Mouse (Mus musculus) cerebellum, adult 2 months (tissue): Measurements from ENCODE around the gene Epop. TPM values are rescaled to one million over a fixed set of nuclear protein-coding genes. Genes with fewer than 3 reads are reported as not detected.
"Not testable (repeated sequence)": the region's sequence is repeated elsewhere in the genome, so short reads cannot be mapped to it uniquely, and the experiment has no call there.

ENCODE experiments used
- DNase-seq, 2 experiments: peaks; one replicate each; pipeline ENCODE4 v3.0.0; 2021
- H3K27ac ChIP-seq: fragments of 200-500 bp; 2 replicates; pipeline ENCODE4 v1.5.1; 2012; ENCODE audit warnings: low read length, control low read depth, inconsistent platforms; ENCODE audit not compliant: insufficient read depth
- H3K27me3 ChIP-seq: fragments of 200-500 bp; 2 replicates; pipeline ENCODE4 v1.6.1; 2012; ENCODE audit warnings: inconsistent platforms, mild to moderate bottlenecking, low read length, moderate library complexity; ENCODE audit not compliant: control insufficient read depth, insufficient read depth
- H3K4me1 ChIP-seq: fragments of 200-500 bp; 2 replicates; pipeline ENCODE4 v1.6.1; 2011; ENCODE audit warnings: low read length; ENCODE audit not compliant: control insufficient read depth, insufficient read depth
- H3K4me3 ChIP-seq: fragments of 200-500 bp; replicated peaks from 2 replicates; pipeline ENCODE3; 2011; ENCODE audit warnings: mild to moderate bottlenecking, low read depth, low read length, control low read depth; ENCODE audit not compliant: insufficient read depth
- CTCF ChIP-seq: fragments of 200-500 bp; IDR thresholded peaks from 2 replicates; pipeline ENCODE4 v1.5.1; 2011; ENCODE audit warnings: low read depth, mild to moderate bottlenecking, control low read depth, low read length, moderate library complexity, borderline replicate concordance; ENCODE audit not compliant: insufficient read depth
- POLR2A ChIP-seq: fragments of 200-500 bp; IDR thresholded peaks from 2 replicates; pipeline ENCODE4 v1.6.1; 2011; ENCODE audit warnings: low read length, control low read depth, borderline replicate concordance; ENCODE audit not compliant: insufficient read depth
- WGBS: fragments of 180-500 bp; shearing (Covaris S2); methylation state at CpG from one replicate; pipeline ENCODE4 v1.1.7; 2018; 5-methylcytosine and 5-hydroxymethylcytosine counted together
- polyA plus RNA-seq: library from polyadenylated mRNA; depleted of rRNA; stranded (reverse); fragments of >200 nt; gene quantifications from 2 replicates; pipeline ENCODE4 v1.2.3, GENCODE M21; 2012

Epop gene
- polyA plus RNA-seq, 1 experiment: 5.4 TPM

- no peak for TF ChIP-seq CTCF
- TF ChIP-seq POLR2A: no peak
- peak; percentile 31 to 52 for DNase-seq
- no peak overlapping the region for H3K4me3 ChIP-seq
- no peak overlapping the region for H3K27ac ChIP-seq
- 9% methylated on average over 8 of the region's 8 CpGs for WGBS
- peaks cover 6% of the 10 kb centered on the region for H3K4me1 ChIP-seq
- no peaks in the 10 kb centered on the region for H3K27me3 ChIP-seq
Observed at GRCm38 (mm10) chr11:97641668-97642067, 12.2 kb upstream of the Epop start.

- Histone ChIP-seq H3K4me3 (no peak overlapping the region), H3K27me3 (no peaks in the 10 kb centered on the region), H3K4me1 (no peaks in the 10 kb centered on the region), H3K27ac (no peak overlapping the region)
- DNase-seq: no peak
- 90% methylated on average over 11 of the region's 11 CpGs for WGBS
- TF ChIP-seq POLR2A (no peak), CTCF (no peak)
Observed at GRCm38 (mm10) chr11:97635468-97636019, 6.0 kb upstream of the Epop start.

- H3K4me1 ChIP-seq, H3K4me3 ChIP-seq, H3K27ac ChIP-seq, DNase-seq: not testable (repeated sequence)
- 90% methylated on average over 4 of the region's 4 CpGs for WGBS
- peaks cover 10% of the 10 kb centered on the region; the same call in 1 of the 2 replicates for H3K27me3 ChIP-seq
Observed at GRCm38 (mm10) chr11:97632440-97632839, 2.9 kb upstream of the Epop start.

- peak; percentile 70 to 84 for DNase-seq
- Histone ChIP-seq H3K27ac (no peak overlapping the region), H3K4me3 (no peak overlapping the region), H3K27me3 (peaks cover 10% of the 10 kb centered on the region; the same call in 1 of the 2 replicates), H3K4me1 (no peaks in the 10 kb centered on the region)
- no peak for TF ChIP-seq POLR2A
- TF ChIP-seq CTCF: peak; percentile 93
- 6% methylated on average over 12 of the region's 12 CpGs for WGBS
Observed at GRCm38 (mm10) chr11:97631938-97632337, 2.4 kb upstream of the Epop start.

GRCm38 (mm10) chr11:97631500-97631899 is 2.0 kb upstream of the Epop start:
- DNase-seq: no peak
- H3K27ac ChIP-seq: no peak overlapping the region
- H3K4me3 ChIP-seq: no peak overlapping the region
- peaks cover 10% of the 10 kb centered on the region; the same call in 1 of the 2 replicates for H3K27me3 ChIP-seq
- TF ChIP-seq POLR2A (no peak), CTCF (no peak)
- WGBS: 24% methylated on average over 5 of the region's 5 CpGs
- H3K4me1 ChIP-seq: no peaks in the 10 kb centered on the region

GRCm38 (mm10) chr11:97631046-97631445 is 1.5 kb upstream of the Epop start:
- Histone ChIP-seq H3K27me3 (peaks cover 10% of the 10 kb centered on the region; the same call in 1 of the 2 replicates), H3K4me1 (no peaks in the 10 kb centered on the region), H3K27ac (no peak overlapping the region), H3K4me3 (no peak overlapping the region)
- WGBS: 62% methylated on average over 2 of the region's 2 CpGs
- TF ChIP-seq POLR2A (no peak), CTCF (no peak)
- DNase-seq: no peak

- Histone ChIP-seq H3K27ac (no peak overlapping the region), H3K4me3 (peak overlapping the region; percentile 38), H3K4me1 (no peaks in the 10 kb centered on the region), H3K27me3 (peaks cover 10% of the 10 kb centered on the region; the same call in 1 of the 2 replicates)
- WGBS: 1% methylated on average over 97 of the region's 106 CpGs
- peak in 1 of 2 experiments; percentile 25 for DNase-seq
- TF ChIP-seq POLR2A (no peak), CTCF (no peak)
Observed at GRCm38 (mm10) chr11:97628568-97629518, 659 bp downstream of the Epop start.

DNA sequence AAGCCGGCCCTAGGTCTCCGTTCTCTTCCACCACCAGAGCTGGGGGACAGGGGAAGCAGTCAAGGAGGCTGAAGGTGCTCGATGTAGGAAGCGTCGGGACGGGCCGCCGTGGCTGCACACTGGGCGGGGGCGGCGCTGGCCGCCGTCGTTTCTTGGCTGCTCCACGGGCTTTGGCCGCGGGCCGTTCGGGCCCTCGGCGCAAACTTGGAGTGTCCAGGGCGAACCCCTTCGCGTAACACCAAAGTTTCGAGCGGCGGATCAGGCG is 1.3 kb downstream of the Epop start:
- TF ChIP-seq CTCF (no peak), POLR2A (no peak)
- H3K27me3 ChIP-seq: peaks cover 10% of the 10 kb centered on the region; the same call in 1 of the 2 replicates
- H3K27ac ChIP-seq: no peak overlapping the region
- no peaks in the 10 kb centered on the region for H3K4me1 ChIP-seq
- WGBS: 2% methylated on average over 26 of the region's 28 CpGs
- no peak overlapping the region for H3K4me3 ChIP-seq
- DNase-seq: no peak
